In genomic region chr17:68273954-68274353, GRCm38 (mm10) we compare ENCODE assay signal across 8 mouse cellular contexts. TPM values are rescaled to one million over a fixed set of nuclear protein-coding genes. Genes with fewer than 3 reads are reported as not detected.
A peak's percentile ranks its signal among the peaks of the same experiment; 100 is the strongest.
DNase-seq lines count a peak whose midpoint lies in the region; ATAC-seq and TF ChIP-seq lines count a peak whose summit lies in the region.

No protein-coding gene starts in this region.

- no peak overlapping the region for H3K27ac ChIP-seq in heart, embryonic 14.5 days (replicated peaks in 1 of 2; ENCODE audit: control insufficient read depth in 1 of 2, insufficient read depth in 1 of 2, low read depth in 2 of 2, low read length in 2 of 2)
- no peak overlapping the region for H3K27ac ChIP-seq in cortical plate, adult 2 months (ENCODE audit: insufficient read depth, low read length)
- no peak overlapping the region for H3K27ac ChIP-seq in hindbrain, embryonic 14.5 days
- no peak overlapping the region for H3K27ac ChIP-seq in midbrain, embryonic 13.5 days

- H3K36me3 ChIP-seq in heart, embryonic 14.5 days (ENCODE audit: control insufficient read depth, insufficient read depth, low read length), result no peaks in the 10 kb centered on the region
- no peaks in the 10 kb centered on the region for H3K36me3 ChIP-seq in hindbrain, embryonic 14.5 days (replicated peaks; ENCODE audit: control insufficient read depth, insufficient read depth)
- H3K36me3 ChIP-seq in midbrain, embryonic 13.5 days, result no peaks in the 10 kb centered on the region

- no peaks in the 10 kb centered on the region for H3K9me3 ChIP-seq in heart, embryonic 14.5 days (ENCODE audit: control insufficient read depth, low read length)
- H3K9me3 ChIP-seq in hindbrain, embryonic 14.5 days (ENCODE audit: control insufficient read depth, low read length), result no peaks in the 10 kb centered on the region
- no peaks in the 10 kb centered on the region for H3K9me3 ChIP-seq in midbrain, embryonic 13.5 days

- peak overlapping the region; percentile 41; the same call in 1 of the 2 replicates for H3K9ac ChIP-seq in heart, embryonic 14.5 days (ENCODE audit: low read length)
- H3K9ac ChIP-seq in hindbrain, embryonic 14.5 days, result peak overlapping the region; percentile 67
- H3K9ac ChIP-seq in midbrain, embryonic 13.5 days (replicated peaks), result peak overlapping the region; percentile 69

- TF ChIP-seq POLR2A in cortical plate, adult 2 months (IDR thresholded peaks at IDR 0.05; ENCODE audit: extremely low read depth, insufficient read depth, low read length), result no peak

- DNase-seq in heart, adult 9 months (ENCODE audit: low spot score in 2 of 2), result no peak
- no peak for DNase-seq in hindbrain, embryonic 14.5 days (ENCODE audit: low spot score)
- DNase-seq in yolk sac, embryonic 10.5 days (ENCODE audit: low spot score), result no peak
- no peak for DNase-seq in layer of hippocampus, adult 8-10 months (ENCODE audit: low spot score in 2 of 2)
- no peak for DNase-seq in spleen, postnatal 4 days (ENCODE audit: low spot score in 2 of 2)

- peaks cover 0 to 7% of the 10 kb centered on the region in 2 experiments; a peak in 2 of 4 replicates for H3K4me1 ChIP-seq in heart, embryonic 14.5 days (ENCODE audit: control insufficient read depth in 2 of 2, insufficient read depth in 2 of 2, low read length in 2 of 2)
- no peaks in the 10 kb centered on the region for H3K4me1 ChIP-seq in cortical plate, adult 2 months (ENCODE audit: control insufficient read depth, insufficient read depth, low read length)
- peaks cover 5% of the 10 kb centered on the region; the same call in 1 of the 2 replicates for H3K4me1 ChIP-seq in hindbrain, embryonic 14.5 days (replicated peaks; ENCODE audit: control insufficient read depth, insufficient read depth, low read length)
- H3K4me1 ChIP-seq in midbrain, embryonic 13.5 days (replicated peaks), result peaks cover 10% of the 10 kb centered on the region

- peak overlapping the region; percentile 73 for H3K4me2 ChIP-seq in heart, embryonic 14.5 days (ENCODE audit: low read length)
- peak overlapping the region; percentile 99 for H3K4me2 ChIP-seq in hindbrain, embryonic 14.5 days (replicated peaks)
- H3K4me2 ChIP-seq in midbrain, embryonic 13.5 days (replicated peaks), result peak overlapping the region; percentile 98

- peaks cover 35% of the 10 kb centered on the region for H3K27me3 ChIP-seq in heart, embryonic 14.5 days (ENCODE audit: control insufficient read depth, insufficient read depth, low read length)
- H3K27me3 ChIP-seq in hindbrain, embryonic 14.5 days (ENCODE audit: control insufficient read depth, insufficient read depth, low read length), result 0 out of 2 replicates have a peak, but pooled peaks cover 6% of the 10 kb centered on the region
- H3K27me3 ChIP-seq in midbrain, embryonic 13.5 days, result peaks cover 6% of the 10 kb centered on the region

- peak overlapping the region; percentile 30 to 36 for H3K4me3 ChIP-seq in heart, embryonic 14.5 days (ENCODE audit: control insufficient read depth in 1 of 2, insufficient read depth in 1 of 2, low read depth in 1 of 2, low read length in 2 of 2)
- H3K4me3 ChIP-seq in cortical plate, adult 2 months (ENCODE audit: insufficient read depth, low read length), result peak overlapping the region; percentile 33
- peak overlapping the region; percentile 69 for H3K4me3 ChIP-seq in hindbrain, embryonic 14.5 days (replicated peaks; ENCODE audit: low read length)
- peak overlapping the region; percentile 64 for H3K4me3 ChIP-seq in midbrain, embryonic 13.5 days (replicated peaks)

- 17% methylated on average over 14 of the region's 14 CpGs for WGBS in heart, embryonic 14.5 days
- WGBS in hindbrain, embryonic 14.5 days, result 12% methylated on average over 14 of the region's 14 CpGs
- WGBS in midbrain, embryonic 13.5 days, result 12% methylated on average over 14 of the region's 14 CpGs

- TF ChIP-seq CTCF in cortical plate, adult 2 months (IDR thresholded peaks at IDR 0.05; ENCODE audit: extremely low read depth, insufficient read depth, low read length), result no peak

- no peak for ATAC-seq in heart, embryonic 14.5 days (ENCODE audit: insufficient number of reproducible peaks, insufficient read depth, low FRiP score, low read depth)
- ATAC-seq in hindbrain, embryonic 14.5 days (ENCODE audit: low FRiP score), result peak; percentile 59; the same call in 1 of the 2 replicates
- peak; percentile 75 for ATAC-seq in midbrain, embryonic 13.5 days

RNA-seq across cellular contexts. Expression of gene L3mbtl4, which starts 0.4 kb away (rescaled TPM):
- polyA plus RNA-seq in heart, embryonic 14.5 days (2014; fragmentation: Nextera tagmentation; extraction: Ambion mirVana), result not detected in 2 replicates
- 0.90 and 1.0 TPM in 2 replicates for polyA plus RNA-seq in cortical plate, adult 2 months (2012; rRNA removed)
- 3.8 and 4.9 TPM in 2 replicates for polyA plus RNA-seq in hindbrain, embryonic 14.5 days (2014; fragmentation: Nextera tagmentation; extraction: Ambion mirVana)
- 1.2 and 1.6 TPM in 2 replicates for polyA plus RNA-seq in midbrain, embryonic 13.5 days (2015; fragmentation: Nextera tagmentation; extraction: Ambion mirVana)
- 1 to 10 TPM in 1 of 4 experiments, under 1 TPM in 3; 0.68 to 1.1 (median 0.85) TPM for total RNA-seq in layer of hippocampus, adult 8-10 months (2022)
